Mouse (Mus musculus) limb, embryonic 15.5 days (tissue): ENCODE measurements at regions not wholly inside any gene's neighbourhood (a gene's known extent, or its start where the extent isn't known, plus 50 kb on each side); places are given as distances from the start of the nearest gene placed in this dataset.

Experiments
- ATAC-seq: fragments of 200-750 bp; cut with Nextera tagmentation; 2 replicates; pipeline ENCODE4 v1.8.0; 2017; ENCODE audit warnings: low read depth, moderate TSS enrichment; ENCODE audit not compliant: insufficient number of reproducible peaks, low FRiP score, low TSS enrichment
- H3K27ac ChIP-seq: fragments of 300-500 bp; sonication (generic); 2 replicates; pipeline ENCODE4 v1.5.1; 2015; ENCODE audit warnings: moderate library complexity, mild to moderate bottlenecking, inconsistent platforms
- H3K27me3 ChIP-seq: fragments of 300-500 bp; sonication (generic); 2 replicates; pipeline ENCODE4 v1.6.1; 2015; ENCODE audit warnings: inconsistent platforms
- H3K36me3 ChIP-seq: fragments of 300-500 bp; sonication (generic); 2 replicates; pipeline ENCODE4 v1.6.1; 2015; ENCODE audit warnings: inconsistent platforms
- H3K4me1 ChIP-seq: fragments of 300-500 bp; sonication (generic); 2 replicates; pipeline ENCODE4 v1.6.1; 2015; ENCODE audit warnings: inconsistent platforms
- H3K4me2 ChIP-seq: fragments of 300-500 bp; sonication (generic); 2 replicates; pipeline ENCODE4 v1.6.1; 2015; ENCODE audit warnings: mild to moderate bottlenecking, inconsistent platforms
- H3K4me3 ChIP-seq: fragments of 300-500 bp; sonication (generic); 2 replicates; pipeline ENCODE4 v1.5.1; 2015; ENCODE audit warnings: mild to moderate bottlenecking, inconsistent platforms
- H3K9ac ChIP-seq: fragments of 300-500 bp; sonication (generic); 2 replicates; pipeline ENCODE4 v1.6.1; 2015; ENCODE audit warnings: inconsistent platforms
- H3K9me3 ChIP-seq: fragments of 300-500 bp; sonication (generic); 2 replicates; pipeline ENCODE4 v1.6.1; 2016; ENCODE audit warnings: inconsistent platforms
- WGBS: fragments of 180-500 bp; shearing (Covaris S2); methylation state at CpG from one replicate; pipeline ENCODE4 v1.1.7; 2015; 5-methylcytosine and 5-hydroxymethylcytosine counted together

- no peak overlapping the region for H3K27ac ChIP-seq
- WGBS, result 81% methylated on average over 4 of the region's 4 CpGs
- ATAC-seq, result no peak
- no peaks in the 10 kb centered on the region for H3K9me3 ChIP-seq
- H3K4me3 ChIP-seq, result no peak overlapping the region
- no peaks in the 10 kb centered on the region for H3K27me3 ChIP-seq
- H3K4me2 ChIP-seq, result no peak overlapping the region
- H3K36me3 ChIP-seq, result no peaks in the 10 kb centered on the region
- no peaks in the 10 kb centered on the region for H3K4me1 ChIP-seq
- H3K9ac ChIP-seq, result no peak overlapping the region
These were observed 405.6 kb upstream of the Kdm8 start for GRCm38 (mm10) chr7:125038840-125039239.

GRCm38 (mm10) chr7:125055951-125056625, 388.4 kb upstream of the Kdm8 start:
- Histone ChIP-seq H3K4me3 (no peak overlapping the region), H3K9ac (no peak overlapping the region), H3K27ac (no peak overlapping the region), H3K36me3 (no peaks in the 10 kb centered on the region), H3K27me3 (no peaks in the 10 kb centered on the region), H3K4me2 (no peak overlapping the region), H3K9me3 (no peaks in the 10 kb centered on the region), H3K4me1 (no peaks in the 10 kb centered on the region)
- no peak for ATAC-seq

GRCm38 (mm10) chr7:125102464-125102863, 342.0 kb upstream of the Kdm8 start:
- Histone ChIP-seq H3K4me2 (no peak overlapping the region), H3K9me3 (no peaks in the 10 kb centered on the region), H3K9ac (no peak overlapping the region), H3K36me3 (no peaks in the 10 kb centered on the region), H3K27ac (no peak overlapping the region), H3K4me1 (no peaks in the 10 kb centered on the region), H3K4me3 (no peak overlapping the region), H3K27me3 (no peaks in the 10 kb centered on the region)
- WGBS, result 86% methylated on average over 4 of the region's 4 CpGs
- no peak for ATAC-seq

GRCm38 (mm10) chr7:125104011-125104410, 340.5 kb upstream of the Kdm8 start:
- Histone ChIP-seq H3K36me3 (no peaks in the 10 kb centered on the region), H3K4me2 (no peak overlapping the region), H3K27me3 (no peaks in the 10 kb centered on the region), H3K4me3 (no peak overlapping the region), H3K4me1 (no peaks in the 10 kb centered on the region), H3K9ac (no peak overlapping the region), H3K9me3 (no peaks in the 10 kb centered on the region), H3K27ac (no peak overlapping the region)
- no peak for ATAC-seq
- 61% methylated on average over 4 of the region's 4 CpGs for WGBS

GRCm38 (mm10) chr7:125112820-125113273, 331.6 kb upstream of the Kdm8 start:
- Histone ChIP-seq H3K9me3 (no peaks in the 10 kb centered on the region), H3K36me3 (no peaks in the 10 kb centered on the region), H3K9ac (no peak overlapping the region), H3K27me3 (no peaks in the 10 kb centered on the region), H3K4me1 (no peaks in the 10 kb centered on the region), H3K27ac (no peak overlapping the region), H3K4me2 (no peak overlapping the region), H3K4me3 (no peak overlapping the region)
- WGBS, result 64% methylated on average over 9 of the region's 9 CpGs
- ATAC-seq, result no peak

GRCm38 (mm10) chr7:125115322-125115996, 329.0 kb upstream of the Kdm8 start:
- H3K4me2 ChIP-seq, result no peak overlapping the region
- no peaks in the 10 kb centered on the region for H3K4me1 ChIP-seq
- H3K9ac ChIP-seq, result no peak overlapping the region
- no peaks in the 10 kb centered on the region for H3K36me3 ChIP-seq
- no peaks in the 10 kb centered on the region for H3K27me3 ChIP-seq
- no peak overlapping the region for H3K27ac ChIP-seq
- ATAC-seq, result no peak
- no peaks in the 10 kb centered on the region for H3K9me3 ChIP-seq
- H3K4me3 ChIP-seq, result no peak overlapping the region
- WGBS, result 68% methylated on average over 8 of the region's 8 CpGs

- ATAC-seq, result no peak
- Histone ChIP-seq H3K4me1 (no peaks in the 10 kb centered on the region), H3K27ac (no peak overlapping the region), H3K27me3 (no peaks in the 10 kb centered on the region), H3K9me3 (no peaks in the 10 kb centered on the region), H3K9ac (no peak overlapping the region), H3K4me2 (no peak overlapping the region), H3K36me3 (no peaks in the 10 kb centered on the region), H3K4me3 (no peak overlapping the region)
- WGBS, result 57% methylated on average over 8 of the region's 8 CpGs
These were observed 327.3 kb upstream of the Kdm8 start for GRCm38 (mm10) chr7:125117173-125117572.

- ATAC-seq, result no peak
- Histone ChIP-seq H3K27me3 (no peaks in the 10 kb centered on the region), H3K4me2 (no peak overlapping the region), H3K4me1 (no peaks in the 10 kb centered on the region), H3K36me3 (no peaks in the 10 kb centered on the region), H3K9me3 (no peaks in the 10 kb centered on the region), H3K9ac (no peak overlapping the region), H3K4me3 (no peak overlapping the region), H3K27ac (no peak overlapping the region)
- WGBS, result 77% methylated on average over 1 of the region's 1 CpGs
These were observed 315.3 kb upstream of the Kdm8 start for GRCm38 (mm10) chr7:125129187-125129586.

- ATAC-seq, result no peak
- H3K4me1 ChIP-seq, result no peaks in the 10 kb centered on the region
- WGBS, result 61% methylated on average over 1 of the region's 1 CpGs
- H3K36me3 ChIP-seq, result no peaks in the 10 kb centered on the region
- H3K4me2 ChIP-seq, result no peak overlapping the region
- H3K9me3 ChIP-seq, result no peaks in the 10 kb centered on the region
- H3K4me3 ChIP-seq, result no peak overlapping the region
- no peak overlapping the region for H3K27ac ChIP-seq
- no peak overlapping the region for H3K9ac ChIP-seq
- H3K27me3 ChIP-seq, result no peaks in the 10 kb centered on the region
These were observed 312.5 kb upstream of the Kdm8 start for GRCm38 (mm10) chr7:125131968-125132367.

GRCm38 (mm10) chr7:125138607-125139006, 305.9 kb upstream of the Kdm8 start:
- Histone ChIP-seq H3K4me1 (0 out of 2 replicates have a peak, but pooled peaks cover 3% of the 10 kb centered on the region), H3K36me3 (no peaks in the 10 kb centered on the region), H3K27me3 (no peaks in the 10 kb centered on the region), H3K9ac (no peak overlapping the region), H3K27ac (no peak overlapping the region), H3K9me3 (no peaks in the 10 kb centered on the region), H3K4me3 (no peak overlapping the region), H3K4me2 (no peak overlapping the region)
- ATAC-seq, result no peak
- WGBS, result 69% methylated on average over 3 of the region's 3 CpGs

- WGBS, result 86% methylated on average over 2 of the region's 2 CpGs
- H3K4me3 ChIP-seq, result no peak overlapping the region
- no peaks in the 10 kb centered on the region for H3K36me3 ChIP-seq
- H3K27ac ChIP-seq, result no peak overlapping the region
- ATAC-seq, result no peak
- no peaks in the 10 kb centered on the region for H3K27me3 ChIP-seq
- no peak overlapping the region for H3K4me2 ChIP-seq
- no peaks in the 10 kb centered on the region for H3K9me3 ChIP-seq
- 0 out of 2 replicates have a peak, but pooled peaks cover 3% of the 10 kb centered on the region for H3K4me1 ChIP-seq
- no peak overlapping the region for H3K9ac ChIP-seq
These were observed 305.3 kb upstream of the Kdm8 start for GRCm38 (mm10) chr7:125139196-125139595.

GRCm38 (mm10) chr7:125140854-125141253, 303.6 kb upstream of the Kdm8 start:
- 19% methylated on average over 3 of the region's 3 CpGs for WGBS

More at GRCm38 (mm10) chr7:125140854-125141253, 303.6 kb upstream of the Kdm8 start:
- H3K4me1 ChIP-seq, result 0 out of 2 replicates have a peak, but pooled peaks cover 3% of the 10 kb centered on the region
- H3K27ac ChIP-seq, result no peak overlapping the region
- H3K4me2 ChIP-seq, result no peak overlapping the region
- no peak overlapping the region for H3K9ac ChIP-seq
- no peaks in the 10 kb centered on the region for H3K9me3 ChIP-seq
- no peak overlapping the region for H3K4me3 ChIP-seq
- H3K36me3 ChIP-seq, result no peaks in the 10 kb centered on the region
- ATAC-seq, result no peak
- no peaks in the 10 kb centered on the region for H3K27me3 ChIP-seq
